Mouse (Mus musculus): Measurements from ENCODE around the gene Fam83f. TPM values are rescaled to one million over a fixed set of nuclear protein-coding genes. Genes with fewer than 3 reads are reported as not detected.

Fam83f gene
- total and polyA plus RNA-seq, 3 experiments, result not detected

GRCm38 (mm10) chr15:80664444-80664843, 7.2 kb upstream of the Fam83f start:
- H3K4me3 ChIP-seq (ENCODE audit: control insufficient read depth in 1 of 2, insufficient read depth in 1 of 2, low read depth in 2 of 2, low read length in 2 of 2), result no peak overlapping the region
- no peaks in the 10 kb centered on the region for H3K9me3 ChIP-seq (replicated peaks; ENCODE audit: insufficient read depth, low read length)
- DNase-seq (ENCODE audit: low read depth, low spot score), result no peak
- peaks cover 2% of the 10 kb centered on the region in 2 experiments; a peak in 3 of 4 replicates for H3K27me3 ChIP-seq (ENCODE audit: control insufficient read depth in 1 of 2, insufficient read depth in 2 of 2, low read length in 2 of 2)
- no peaks in the 10 kb centered on the region for H3K36me3 ChIP-seq (ENCODE audit: control insufficient read depth in 1 of 2, insufficient read depth in 2 of 2, low read length in 2 of 2)
- H3K9ac ChIP-seq (ENCODE audit: control insufficient read depth, low read depth, low read length, poor library complexity, severe bottlenecking), result no peak overlapping the region
- H3K27ac ChIP-seq (ENCODE audit: control insufficient read depth, low read depth, low read length), result no peak overlapping the region
- TF ChIP-seq BHLHE40 (IDR thresholded peaks at IDR 0.05; ENCODE audit: borderline replicate concordance, low read depth, low read length), result no peak
- no peak for TF ChIP-seq RCOR1 (IDR thresholded peaks at IDR 0.05; ENCODE audit: low read depth, low read length)
- no peak for TF ChIP-seq NELFE (IDR thresholded peaks at IDR 0.05; ENCODE audit: low read depth, low read length)
- no peak for TF ChIP-seq MAFK (IDR thresholded peaks at IDR 0.05; ENCODE audit: borderline replicate concordance, low read depth, low read length)
- TF ChIP-seq SMC3 (IDR thresholded peaks at IDR 0.05; ENCODE audit: low read depth, low read length), result no peak
- TF ChIP-seq UBTF (IDR thresholded peaks at IDR 0.05; ENCODE audit: borderline replicate concordance, insufficient read depth, low read depth, low read length), result no peak
- TF ChIP-seq MEF2A (IDR thresholded peaks at IDR 0.05; ENCODE audit: extremely low read depth, insufficient replicate concordance, low read depth, low read length, poor library complexity, severe bottlenecking), result no peak
- no peak for TF ChIP-seq TBP (IDR thresholded peaks at IDR 0.05; ENCODE audit: low read depth, low read length)
- TF ChIP-seq USF1 (IDR thresholded peaks at IDR 0.05; ENCODE audit: low read depth, low read length), result no peak
- no peak for TF ChIP-seq MAX (IDR thresholded peaks at IDR 0.05; ENCODE audit: low read length)
- TF ChIP-seq CTCF (IDR thresholded peaks at IDR 0.05 in 2 of 3, conservative IDR thresholded peaks at IDR 0.05 in 1 of 3; ENCODE audit: control insufficient read depth in 1 of 3, insufficient read depth in 1 of 3, low read depth in 2 of 3, low read length in 3 of 3, poor library complexity in 1 of 3, severe bottlenecking in 1 of 3), result no peak
- no peak for TF ChIP-seq POLR2AphosphoS5 (IDR thresholded peaks at IDR 0.05; ENCODE audit: borderline replicate concordance, low read depth, low read length)
- no peak for TF ChIP-seq CHD1 (IDR thresholded peaks at IDR 0.05; ENCODE audit: low read depth, low read length)
- 0 out of 4 replicates have a peak, but pooled peaks cover 0 to 3% of the 10 kb centered on the region in 2 experiments for H3K4me1 ChIP-seq (ENCODE audit: control insufficient read depth in 1 of 2, insufficient read depth in 2 of 2, low read length in 2 of 2)
- H3K79me2 ChIP-seq (ENCODE audit: control insufficient read depth, insufficient read depth, low read length, poor library complexity), result no peaks in the 10 kb centered on the region

GRCm38 (mm10) chr15:80672810-80673209, 1.2 kb downstream of the Fam83f start:
- Histone ChIP-seq H3K4me3 (ENCODE audit: control insufficient read depth in 1 of 2, insufficient read depth in 1 of 2, low read depth in 2 of 2, low read length in 2 of 2) (no peak overlapping the region), H3K27me3 (ENCODE audit: control insufficient read depth in 1 of 2, insufficient read depth in 2 of 2, low read length in 2 of 2) (peaks cover 0 to 3% of the 10 kb centered on the region in 2 experiments; a peak in 2 of 4 replicates), H3K9ac (ENCODE audit: control insufficient read depth, low read depth, low read length, poor library complexity, severe bottlenecking) (no peak overlapping the region), H3K36me3 (ENCODE audit: control insufficient read depth in 1 of 2, insufficient read depth in 2 of 2, low read length in 2 of 2) (no peaks in the 10 kb centered on the region), H3K79me2 (ENCODE audit: control insufficient read depth, insufficient read depth, low read length, poor library complexity) (no peaks in the 10 kb centered on the region), H3K9me3 (replicated peaks; ENCODE audit: insufficient read depth, low read length) (no peaks in the 10 kb centered on the region), H3K4me1 (ENCODE audit: control insufficient read depth in 1 of 2, insufficient read depth in 2 of 2, low read length in 2 of 2) (0 out of 4 replicates have a peak, but pooled peaks cover 0 to 3% of the 10 kb centered on the region in 2 experiments), H3K27ac (ENCODE audit: control insufficient read depth, low read depth, low read length) (no peak overlapping the region)
- DNase-seq (ENCODE audit: low read depth, low spot score), result no peak
- TF ChIP-seq MAFK (IDR thresholded peaks at IDR 0.05; ENCODE audit: borderline replicate concordance, low read depth, low read length) (no peak), GATA1 (IDR thresholded peaks at IDR 0.05; ENCODE audit: low read depth, low read length) (no peak), ZKSCAN1 (IDR thresholded peaks at IDR 0.05; ENCODE audit: low read depth, low read length) (no peak), BHLHE40 (IDR thresholded peaks at IDR 0.05; ENCODE audit: borderline replicate concordance, low read depth, low read length) (no peak), POLR2AphosphoS5 (IDR thresholded peaks at IDR 0.05; ENCODE audit: borderline replicate concordance, low read depth, low read length) (no peak), EP300 (IDR thresholded peaks at IDR 0.05; ENCODE audit: low read depth in 1 of 2, low read length in 2 of 2) (no peak), KAT2A (conservative IDR thresholded peaks at IDR 0.05; ENCODE audit: low read depth, low read length) (no peak), HCFC1 (IDR thresholded peaks at IDR 0.05; ENCODE audit: low read depth, low read length) (no peak), ZMIZ1 (IDR thresholded peaks at IDR 0.05; ENCODE audit: low read depth, low read length) (no peak), ZC3H11A (IDR thresholded peaks at IDR 0.05; ENCODE audit: low read depth, low read length) (no peak), POLR2AphosphoS2 (IDR thresholded peaks at IDR 0.05; ENCODE audit: low read length) (no peak), TCF12 (IDR thresholded peaks at IDR 0.05; ENCODE audit: low read depth, low read length) (no peak)

All from MEL (cell line).